Mouse (Mus musculus) hindbrain, embryonic 11.5 days (tissue): ENCODE data around the gene Ttc25. TPM values are rescaled to one million over a fixed set of nuclear protein-coding genes. Genes with fewer than 3 reads are reported as not detected.

Experiments used
- ATAC-seq: fragments of 200-750 bp; cut with Nextera tagmentation; 2 replicates; pipeline ENCODE4 v1.8.0; 2017; ENCODE audit warnings: mild to moderate bottlenecking, moderate TSS enrichment, moderate library complexity; ENCODE audit not compliant: low FRiP score
- DNase-seq: peaks from one replicate; pipeline ENCODE4 v3.0.0-alpha.2; 2015; ENCODE audit warnings: low spot score
- H3K27ac ChIP-seq: fragments of 300-500 bp; sonication (generic); 2 replicates; pipeline ENCODE4 v1.5.1; 2014; ENCODE audit warnings: mild to moderate bottlenecking, low read depth, low read length
- H3K27me3 ChIP-seq: fragments of 300-500 bp; sonication (generic); 2 replicates; pipeline ENCODE4 v1.6.1; 2014; ENCODE audit warnings: mild to moderate bottlenecking, low read length, moderate library complexity, mixed read lengths; ENCODE audit not compliant: control insufficient read depth, insufficient read depth
- H3K36me3 ChIP-seq: fragments of 300-500 bp; sonication (generic); 2 replicates; pipeline ENCODE4 v1.6.1; 2014; ENCODE audit warnings: mild to moderate bottlenecking, low read length, moderate library complexity, mixed read lengths; ENCODE audit not compliant: control insufficient read depth, insufficient read depth
- H3K4me1 ChIP-seq: fragments of 300-500 bp; sonication (generic); replicated peaks from 2 replicates; pipeline ENCODE4 v1.6.1; 2014; ENCODE audit warnings: low read length, mixed read lengths; ENCODE audit not compliant: control insufficient read depth, insufficient read depth
- H3K4me2 ChIP-seq: fragments of 300-500 bp; sonication (generic); replicated peaks from 2 replicates; pipeline ENCODE4 v1.6.1; 2014; ENCODE audit warnings: mild to moderate bottlenecking, low read depth, low read length
- H3K4me3 ChIP-seq: fragments of 300-500 bp; sonication (generic); 2 replicates; pipeline ENCODE4 v1.5.1; 2014; ENCODE audit warnings: low read depth, low read length
- H3K9ac ChIP-seq: fragments of 300-500 bp; sonication (generic); 2 replicates; pipeline ENCODE4 v1.6.1; 2014; ENCODE audit warnings: low read depth, low read length
- H3K9me3 ChIP-seq: fragments of 300-500 bp; sonication (generic); 2 replicates; pipeline ENCODE4 v1.6.1; 2016; ENCODE audit warnings: low read length; ENCODE audit not compliant: control insufficient read depth
- WGBS: fragments of 180-500 bp; shearing (Covaris S2); extraction: QIAGEN DNeasy Blood & Tissue Kit; methylation state at CpG from one replicate; pipeline ENCODE4 v1.1.7; 2014; 5-methylcytosine and 5-hydroxymethylcytosine counted together
- polyA plus RNA-seq: library from polyadenylated mRNA; unstranded; fragments of >200 nt; fragmentation: Nextera tagmentation; extraction: Ambion mirVana; gene quantifications from 2 replicates; pipeline ENCODE4 v1.2.1, GENCODE M21; 2014

The Ttc25 gene
- polyA plus RNA-seq, 1 experiment from 2014 or later: 2.6 TPM

DNA sequence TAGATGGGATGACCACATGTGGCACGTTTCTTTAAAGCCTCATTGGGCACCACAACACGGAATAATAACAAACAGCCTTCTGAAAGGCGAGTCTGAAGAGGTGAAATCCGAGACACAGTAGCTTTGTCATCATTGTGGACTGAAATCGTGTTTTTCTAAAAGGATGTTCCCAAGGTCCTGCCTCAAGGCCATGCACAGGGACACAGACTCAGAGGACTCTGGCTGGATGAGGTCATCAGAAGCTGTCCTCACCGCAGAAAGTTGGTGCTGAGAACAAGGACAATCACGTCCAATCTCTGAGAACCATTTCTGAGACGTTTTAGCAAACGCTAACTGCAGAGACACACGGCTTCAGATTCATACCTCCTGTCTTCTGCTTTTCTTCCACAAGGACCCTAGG, 31.7 kb upstream of the Ttc25 start:
- Histone ChIP-seq H3K36me3 (peaks cover 19% of the 10 kb centered on the region), H3K9ac (no peak overlapping the region), H3K27me3 (no peaks in the 10 kb centered on the region), H3K4me3 (no peak overlapping the region), H3K27ac (no peak overlapping the region), H3K4me1 (no peaks in the 10 kb centered on the region), H3K9me3 (no peaks in the 10 kb centered on the region), H3K4me2 (no peak overlapping the region)
- no peak for ATAC-seq
- DNase-seq: no peak
- 85% methylated on average over 10 of the region's 10 CpGs for WGBS

- H3K36me3 ChIP-seq: peaks cover 25% of the 10 kb centered on the region
- H3K9ac ChIP-seq: no peak overlapping the region
- no peaks in the 10 kb centered on the region for H3K27me3 ChIP-seq
- no peak overlapping the region for H3K4me3 ChIP-seq
- no peak for ATAC-seq
- no peaks in the 10 kb centered on the region for H3K9me3 ChIP-seq
- no peaks in the 10 kb centered on the region for H3K4me1 ChIP-seq
- DNase-seq: no peak
- H3K27ac ChIP-seq: no peak overlapping the region
- WGBS: 93% methylated on average over 9 of the region's 9 CpGs
- no peak overlapping the region for H3K4me2 ChIP-seq
Measured at GRCm38 (mm10) chr11:100515061-100515460, 30.3 kb upstream of the Ttc25 start.

GRCm38 (mm10) chr11:100515789-100516188, 29.6 kb upstream of the Ttc25 start:
- 92% methylated on average over 9 of the region's 9 CpGs for WGBS
- Histone ChIP-seq H3K4me2 (no peak overlapping the region), H3K4me1 (no peaks in the 10 kb centered on the region), H3K27me3 (no peaks in the 10 kb centered on the region), H3K27ac (no peak overlapping the region), H3K9ac (no peak overlapping the region), H3K9me3 (no peaks in the 10 kb centered on the region), H3K4me3 (no peak overlapping the region), H3K36me3 (peaks cover 25% of the 10 kb centered on the region)
- ATAC-seq (no peak), DNase-seq (no peak)

- Histone ChIP-seq H3K36me3 (peaks cover 28% of the 10 kb centered on the region), H3K9me3 (no peaks in the 10 kb centered on the region), H3K9ac (no peak overlapping the region), H3K27ac (no peak overlapping the region), H3K4me3 (no peak overlapping the region), H3K4me2 (no peak overlapping the region), H3K4me1 (no peaks in the 10 kb centered on the region), H3K27me3 (no peaks in the 10 kb centered on the region)
- 89% methylated on average over 9 of the region's 9 CpGs for WGBS
- ATAC-seq (no peak), DNase-seq (no peak)
Measured at GRCm38 (mm10) chr11:100516291-100516690, 29.1 kb upstream of the Ttc25 start.

DNA sequence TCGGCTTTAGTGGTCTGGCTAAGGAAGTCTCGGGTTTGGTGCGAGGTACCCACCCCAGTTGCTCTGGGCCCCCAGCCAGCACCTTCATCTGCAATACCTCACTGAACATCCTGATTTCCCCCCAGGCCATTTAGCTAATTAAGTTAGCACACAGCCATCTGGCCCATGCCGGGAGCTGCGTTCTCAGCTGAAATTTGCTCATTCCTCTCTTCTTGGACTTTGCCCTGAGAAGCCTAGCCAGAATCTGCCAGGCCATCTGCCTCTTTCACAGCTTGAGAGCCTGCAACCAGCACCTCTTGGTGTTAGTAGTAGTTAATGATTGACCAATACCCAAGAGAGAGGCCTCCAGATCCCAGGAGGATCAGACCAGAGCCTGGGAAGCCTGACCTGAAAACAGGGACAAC, 27.2 kb upstream of the Ttc25 start:
- Histone ChIP-seq H3K36me3 (peaks cover 30% of the 10 kb centered on the region), H3K4me2 (no peak overlapping the region), H3K9me3 (no peaks in the 10 kb centered on the region), H3K27me3 (no peaks in the 10 kb centered on the region), H3K27ac (no peak overlapping the region), H3K9ac (no peak overlapping the region), H3K4me3 (no peak overlapping the region), H3K4me1 (no peaks in the 10 kb centered on the region)
- ATAC-seq (no peak), DNase-seq (no peak)
- 72% methylated on average over 5 of the region's 5 CpGs for WGBS

- Histone ChIP-seq H3K27me3 (no peaks in the 10 kb centered on the region), H3K4me1 (no peaks in the 10 kb centered on the region), H3K4me3 (no peak overlapping the region), H3K9me3 (no peaks in the 10 kb centered on the region), H3K27ac (no peak overlapping the region), H3K4me2 (no peak overlapping the region), H3K9ac (no peak overlapping the region), H3K36me3 (peaks cover 27% of the 10 kb centered on the region)
- whole genome bisulfite sequencing: 80% methylated on average over 7 of the region's 7 CpGs
- DNase-seq (no peak), ATAC-seq (no peak)
Measured at GRCm38 (mm10) chr11:100519188-100519587, 26.2 kb upstream of the Ttc25 start.

DNA sequence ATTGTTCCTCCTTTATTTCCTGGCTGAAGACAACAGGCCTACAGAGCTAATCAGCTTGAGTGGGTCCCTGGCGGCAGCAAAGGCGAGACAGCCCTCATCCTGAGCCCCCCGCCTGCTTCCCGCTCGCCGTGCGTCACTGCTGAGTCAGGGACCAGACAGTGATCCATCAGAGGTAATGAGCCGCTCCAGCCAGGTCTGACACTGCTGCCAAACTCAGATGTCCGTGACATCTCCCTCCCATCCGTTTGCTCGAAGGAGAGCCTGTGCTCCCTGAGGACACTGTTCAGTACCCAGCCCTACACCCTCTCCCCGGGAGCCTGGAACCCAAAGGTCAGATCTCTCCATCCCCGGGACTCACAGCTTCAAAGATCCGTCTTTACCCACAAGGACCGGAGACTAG, 24.6 kb upstream of the Ttc25 start:
- H3K9me3 ChIP-seq: no peaks in the 10 kb centered on the region
- H3K4me1 ChIP-seq: peaks cover 8% of the 10 kb centered on the region
- 68% methylated on average over 15 of the region's 15 CpGs for WGBS
- peak overlapping the region; percentile 54; the same call in 1 of the 2 replicates for H3K27ac ChIP-seq
- no peak overlapping the region for H3K4me3 ChIP-seq
- no peak for DNase-seq
- no peak for ATAC-seq
- H3K27me3 ChIP-seq: no peaks in the 10 kb centered on the region
- H3K9ac ChIP-seq: no peak overlapping the region
- H3K4me2 ChIP-seq: no peak overlapping the region
- H3K36me3 ChIP-seq: peaks cover 21% of the 10 kb centered on the region

GRCm38 (mm10) chr11:100524358-100524757, 21.0 kb upstream of the Ttc25 start:
- H3K9me3 ChIP-seq: no peaks in the 10 kb centered on the region
- no peak overlapping the region for H3K4me3 ChIP-seq
- WGBS: 87% methylated on average over 5 of the region's 5 CpGs
- H3K4me1 ChIP-seq: peaks cover 10% of the 10 kb centered on the region
- no peak for DNase-seq
- H3K27ac ChIP-seq: no peak overlapping the region
- no peak for ATAC-seq
- peaks cover 20% of the 10 kb centered on the region for H3K36me3 ChIP-seq
- H3K9ac ChIP-seq: no peak overlapping the region
- H3K27me3 ChIP-seq: no peaks in the 10 kb centered on the region
- 0 out of 2 replicates have a peak overlapping the region, but pooled peaks have one; percentile 92 for H3K4me2 ChIP-seq

DNA sequence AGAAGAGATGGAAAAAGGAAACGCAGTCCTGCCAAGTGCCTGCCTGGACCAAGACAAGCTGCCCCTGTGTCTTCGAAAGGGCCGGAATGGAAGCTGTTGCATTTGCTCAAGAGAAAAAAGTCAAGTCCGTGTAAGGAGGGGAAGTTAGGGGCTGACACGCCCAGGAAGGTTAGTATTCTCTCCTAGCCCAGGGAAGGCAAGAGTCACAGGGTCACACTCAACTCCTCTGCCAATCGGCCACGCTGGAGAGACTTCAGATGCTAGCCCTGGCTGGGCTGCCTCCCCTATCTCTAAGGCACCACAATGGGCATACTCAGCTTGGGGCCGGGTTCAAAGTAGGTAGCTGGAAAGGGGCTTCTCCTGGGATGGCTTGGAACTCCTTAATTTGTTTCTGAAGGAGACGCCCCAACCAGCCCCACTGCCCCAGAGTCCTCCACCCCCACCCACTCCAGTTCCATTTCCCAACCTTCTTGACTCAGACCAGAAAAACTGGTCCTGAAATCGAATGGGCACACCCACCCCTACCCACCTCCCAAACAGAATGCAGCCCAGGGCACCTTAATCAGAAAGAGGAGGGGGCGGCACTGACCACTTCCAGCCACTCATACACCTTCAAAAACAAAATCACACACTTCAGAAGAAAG, 20.3 kb upstream of the Ttc25 start:
- H3K4me1 ChIP-seq: peaks cover 10% of the 10 kb centered on the region
- H3K4me3 ChIP-seq: peak overlapping the region; percentile 92
- H3K27me3 ChIP-seq: no peaks in the 10 kb centered on the region
- no peak overlapping the region for H3K27ac ChIP-seq
- peak overlapping the region; percentile 92 for H3K4me2 ChIP-seq
- no peak for DNase-seq
- no peaks in the 10 kb centered on the region for H3K9me3 ChIP-seq
- 50% methylated on average over 11 of the region's 11 CpGs for WGBS
- peak overlapping the region; percentile 94 for H3K9ac ChIP-seq
- no peak for ATAC-seq
- peaks cover 16% of the 10 kb centered on the region for H3K36me3 ChIP-seq
